Mouse (Mus musculus): ENCODE results near the gene Itgb5. TPM values are rescaled to one million over a fixed set of nuclear protein-coding genes. Genes with fewer than 3 reads are reported as not detected.
A peak's percentile ranks its signal among the peaks of the same experiment; 100 is the strongest.

The Itgb5 gene
- total and polyA plus RNA-seq, 3 experiments, result 187 to 223 (median 222) TPM

DNA sequence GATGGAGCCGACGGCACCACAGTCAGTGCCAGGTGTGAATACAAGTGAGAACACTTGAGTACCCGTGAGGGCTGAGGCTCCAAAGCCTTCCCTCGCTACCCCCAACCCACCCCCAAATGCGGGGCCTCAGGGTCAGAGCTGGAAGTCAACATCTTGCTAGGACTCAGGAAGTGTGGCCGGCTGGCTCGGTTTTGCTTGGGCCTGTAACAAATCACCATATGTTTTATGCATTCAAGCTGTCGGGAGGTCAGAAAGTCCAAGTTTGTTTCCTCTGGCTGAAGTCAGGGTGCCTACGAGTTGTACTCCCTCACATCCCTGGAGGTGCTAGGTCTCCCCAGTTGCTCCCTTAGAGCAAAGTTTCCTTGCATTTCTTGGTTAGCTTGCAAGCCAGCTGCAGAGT is 110.2 kb downstream of the Itgb5 start:
- DNase-seq, result no peak

DNA sequence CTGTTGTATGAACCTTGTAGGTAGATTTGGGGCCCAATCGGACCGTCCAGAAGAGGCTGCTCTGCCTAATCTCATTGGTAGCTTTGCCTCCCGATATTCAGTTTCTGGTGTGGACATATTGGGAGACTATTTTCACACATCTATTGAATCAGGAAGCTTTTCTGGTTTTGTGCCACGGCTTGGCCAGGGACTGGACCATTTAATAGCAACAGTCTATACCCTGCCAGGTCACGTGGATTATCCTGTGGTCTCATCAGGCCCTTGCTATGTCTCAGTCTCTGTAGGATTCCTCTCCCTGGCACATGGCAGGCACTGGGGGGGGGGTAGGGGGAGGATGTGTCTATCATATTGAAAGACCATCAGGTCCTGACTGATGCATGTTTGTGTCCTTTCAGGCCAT is 110.6 kb downstream of the Itgb5 start:
- DNase-seq, result no peak

DNA sequence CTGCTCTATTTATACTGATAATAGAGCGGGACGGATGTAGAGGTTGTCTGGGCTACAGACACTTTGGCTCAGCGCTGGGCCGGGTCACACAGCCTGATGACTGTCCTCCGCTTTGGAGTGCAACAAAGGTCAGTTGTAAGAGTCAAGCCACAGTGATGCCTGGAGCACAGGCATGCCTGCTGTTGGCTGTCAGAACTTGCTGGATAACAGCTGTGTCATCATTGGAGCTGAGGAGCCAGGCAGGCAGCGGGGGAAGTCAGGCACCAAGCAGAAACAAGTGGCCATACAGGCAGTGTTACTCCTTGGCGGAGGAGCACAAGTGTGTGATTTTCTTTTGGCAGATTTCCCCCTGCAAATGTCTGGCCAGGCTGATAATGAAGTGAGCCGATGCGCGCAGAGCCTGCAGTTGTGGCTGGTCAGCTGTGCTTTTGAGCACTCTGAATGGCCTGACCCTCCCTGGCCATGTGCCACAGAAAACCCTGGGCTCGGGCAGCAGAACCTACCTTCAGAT is 111.9 kb downstream of the Itgb5 start:
- peak; percentile 59 for DNase-seq

DNA sequence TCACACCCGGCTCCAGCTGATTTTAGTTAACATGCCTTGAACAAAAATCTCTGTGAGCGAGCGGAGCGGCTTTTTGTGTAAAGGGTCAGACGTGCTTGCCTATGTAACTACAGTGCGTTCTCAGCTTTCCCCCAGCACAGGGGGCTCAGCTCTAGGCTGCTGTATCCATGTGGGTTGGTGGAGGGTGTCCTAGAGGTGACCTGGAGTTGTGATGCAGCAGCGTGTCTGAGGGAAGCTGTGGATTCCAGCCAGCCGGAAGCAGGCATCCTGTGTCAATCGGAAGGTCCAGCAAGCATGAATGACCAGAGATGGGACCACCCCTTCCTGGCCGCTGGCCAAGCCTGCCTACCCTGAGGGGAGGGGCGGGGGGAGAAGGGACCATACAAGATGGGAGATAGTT is 112.9 kb downstream of the Itgb5 start:
- peak; percentile 71 for DNase-seq

DNA sequence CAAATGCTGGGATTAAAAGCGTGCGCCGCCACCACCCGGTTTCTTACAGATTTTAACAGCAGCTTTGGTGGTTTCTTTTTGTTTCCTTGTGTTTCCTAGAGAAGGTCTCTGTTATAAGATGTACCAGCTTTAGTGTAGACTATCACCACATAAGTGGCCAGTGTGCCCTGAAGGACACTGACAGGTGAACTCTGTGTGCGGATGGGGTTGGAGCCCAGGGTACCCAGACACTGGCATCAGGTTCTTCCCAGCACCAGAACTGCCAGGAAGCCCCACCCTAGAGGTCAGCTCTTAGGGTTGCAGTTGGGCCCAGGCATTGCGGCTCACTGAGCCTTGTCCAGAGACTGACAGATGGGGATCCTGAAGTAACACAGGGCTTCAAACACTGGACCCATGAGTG is 113.9 kb downstream of the Itgb5 start:
- DNase-seq, result no peak

DNA sequence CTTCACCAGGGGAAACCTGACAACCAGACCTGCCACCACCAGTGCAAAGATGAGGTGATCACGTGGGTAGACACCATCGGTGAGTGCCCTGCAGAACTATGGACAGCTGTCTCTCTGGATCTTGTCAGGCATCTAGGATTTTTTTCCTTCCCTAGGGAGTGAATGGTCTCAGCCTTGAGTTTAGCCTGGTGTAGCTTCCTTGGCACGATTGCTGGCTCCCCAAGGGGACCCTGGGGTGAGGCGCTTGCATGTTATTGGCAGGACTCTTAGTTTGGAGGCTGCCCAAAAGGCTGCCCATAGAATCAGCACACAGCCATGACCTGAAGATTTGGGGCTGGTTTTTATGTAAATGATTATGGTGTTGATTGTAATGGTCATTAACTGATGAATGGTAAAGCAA is 114.7 kb downstream of the Itgb5 start:
- no peak for DNase-seq

DNA sequence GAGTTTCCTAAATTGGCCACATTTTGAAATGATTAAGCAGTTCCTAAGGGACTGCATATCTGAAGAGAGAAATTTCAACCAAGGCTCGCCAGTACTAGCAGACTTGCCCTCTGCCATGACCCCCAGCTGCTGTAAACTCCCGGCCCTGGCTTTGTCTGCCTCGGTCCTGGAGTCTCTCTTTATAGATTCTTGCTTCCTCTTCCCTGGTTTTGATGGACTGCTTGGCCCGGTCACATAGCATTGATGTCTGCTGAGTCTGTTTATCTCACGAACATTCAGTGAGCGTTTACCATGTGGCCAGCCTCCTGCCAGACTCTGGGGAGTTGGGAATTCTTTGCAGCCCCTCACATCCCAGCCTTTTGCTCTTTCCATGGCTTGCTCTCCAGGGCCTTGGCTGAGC is 115.3 kb downstream of the Itgb5 start:
- DNase-seq, result no peak

DNA sequence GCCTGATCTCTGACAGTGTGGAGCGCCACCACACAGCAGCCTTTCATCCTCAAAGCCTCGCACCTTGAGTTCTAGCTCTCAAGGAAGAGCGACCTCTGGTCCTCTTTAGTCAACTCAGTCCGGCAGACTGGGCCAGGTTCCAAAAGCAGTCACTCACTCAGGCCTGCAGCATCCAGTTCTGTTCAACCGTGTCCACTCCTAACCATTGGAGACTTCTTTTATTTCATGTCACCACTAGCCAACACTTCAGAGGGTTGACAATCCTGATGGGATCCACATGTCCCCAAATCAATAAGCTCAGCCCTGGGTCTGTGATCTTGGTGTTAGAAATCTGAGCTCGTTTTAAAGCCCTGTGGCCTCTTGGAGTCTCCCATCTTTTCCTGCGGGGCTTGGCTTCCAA is 116.6 kb downstream of the Itgb5 start:
- DNase-seq, result no peak

DNA sequence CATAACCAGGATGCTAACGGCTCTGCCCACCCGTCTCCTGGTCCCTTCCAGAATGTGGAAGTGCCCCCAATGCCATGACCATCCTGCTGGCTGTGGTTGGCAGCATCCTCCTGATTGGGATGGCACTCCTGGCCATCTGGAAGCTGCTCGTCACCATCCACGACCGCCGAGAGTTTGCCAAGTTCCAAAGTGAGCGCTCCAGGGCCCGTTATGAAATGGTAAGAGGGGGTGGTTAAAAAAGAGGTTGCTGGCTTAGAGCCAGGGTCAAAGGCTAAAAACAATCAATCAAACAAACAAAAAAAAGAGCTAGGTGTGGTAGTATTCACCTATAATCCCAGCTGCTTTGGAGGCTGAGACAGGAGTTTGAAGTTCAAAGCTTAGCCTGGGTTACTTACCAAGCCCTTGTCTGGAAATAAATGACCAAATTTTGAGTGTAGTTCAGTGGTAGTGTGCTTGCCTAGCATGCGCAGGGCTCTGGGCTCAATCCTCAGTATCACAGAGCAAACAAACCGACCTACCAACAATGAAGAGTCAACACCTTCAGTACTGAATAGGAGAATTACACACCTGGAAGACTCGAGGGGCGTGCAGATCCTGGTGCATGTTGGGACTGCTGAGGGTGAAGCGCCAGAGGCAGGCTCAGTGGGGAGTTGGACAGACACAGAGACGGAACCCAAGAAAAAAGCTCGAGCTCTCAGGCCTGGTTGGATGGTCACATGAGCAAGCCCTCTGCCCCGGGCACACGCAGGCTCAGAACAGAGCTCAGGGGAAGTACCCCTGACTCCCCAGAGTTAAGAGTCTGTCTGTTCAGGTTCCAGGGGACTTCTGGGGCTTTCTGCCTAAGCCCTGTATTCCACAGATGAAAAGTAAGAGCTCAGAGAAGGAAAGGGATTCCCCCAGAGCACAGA is 118.5 kb downstream of the Itgb5 start:
- DNase-seq, result no peak

DNA sequence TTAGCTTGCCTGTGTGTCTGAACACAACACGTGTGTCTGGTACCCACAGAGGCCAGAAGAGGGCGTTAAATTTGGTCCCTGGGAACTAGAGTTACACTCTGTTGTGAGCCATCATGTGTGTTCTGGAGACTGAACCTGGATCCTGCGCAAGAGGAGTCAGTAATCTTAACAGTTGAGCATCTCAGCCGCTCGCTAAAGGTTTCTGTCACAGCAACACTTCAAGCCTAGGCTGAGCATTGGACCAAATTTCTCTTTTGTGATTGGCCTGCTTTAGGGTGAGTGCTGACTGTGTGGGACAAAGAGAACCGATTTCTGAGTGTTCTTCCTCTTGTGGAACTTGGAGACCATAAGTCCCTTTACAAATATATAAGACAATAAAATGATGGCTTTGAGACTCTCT is 120.9 kb downstream of the Itgb5 start:
- no peak for DNase-seq

DNA sequence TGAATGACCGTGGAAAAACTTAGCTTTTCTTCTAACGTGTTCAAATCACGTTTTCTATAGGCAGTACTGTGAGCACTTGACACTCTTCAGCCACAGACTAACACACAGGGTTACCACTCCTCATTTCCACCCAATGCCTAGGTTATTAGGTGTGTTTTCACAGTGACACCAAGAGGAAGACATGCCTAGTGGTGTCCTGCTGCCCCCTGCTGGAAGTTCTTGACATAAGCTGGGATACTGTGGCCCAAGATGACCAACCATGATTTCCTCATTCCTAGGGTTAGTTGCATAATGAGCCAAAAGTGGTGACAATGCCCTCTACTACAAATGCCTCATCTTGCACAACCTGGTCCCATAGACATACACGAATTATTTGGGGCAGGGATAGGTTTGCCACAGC is 121.4 kb downstream of the Itgb5 start:
- DNase-seq, result peak; percentile 92

DNA sequence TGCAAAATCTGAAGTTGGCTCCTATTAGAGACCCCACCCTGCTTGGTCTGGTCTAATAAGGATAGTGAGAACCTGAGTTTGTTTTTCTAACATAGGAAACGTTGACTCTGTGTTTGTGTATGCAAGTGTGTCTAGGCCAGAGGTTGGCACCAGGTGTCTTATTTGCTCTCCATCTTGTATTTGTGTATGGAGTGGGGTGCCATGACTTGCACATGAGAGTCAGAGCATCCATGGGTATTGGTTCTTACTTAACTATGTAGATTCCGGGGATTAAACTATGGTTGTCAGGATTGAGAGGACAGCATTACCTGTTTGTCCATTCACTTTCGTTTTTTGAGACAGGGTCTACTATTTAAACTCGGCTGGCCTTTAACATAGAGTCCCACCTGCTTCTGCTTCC is 123.5 kb downstream of the Itgb5 start:
- DNase-seq, result no peak

DNA sequence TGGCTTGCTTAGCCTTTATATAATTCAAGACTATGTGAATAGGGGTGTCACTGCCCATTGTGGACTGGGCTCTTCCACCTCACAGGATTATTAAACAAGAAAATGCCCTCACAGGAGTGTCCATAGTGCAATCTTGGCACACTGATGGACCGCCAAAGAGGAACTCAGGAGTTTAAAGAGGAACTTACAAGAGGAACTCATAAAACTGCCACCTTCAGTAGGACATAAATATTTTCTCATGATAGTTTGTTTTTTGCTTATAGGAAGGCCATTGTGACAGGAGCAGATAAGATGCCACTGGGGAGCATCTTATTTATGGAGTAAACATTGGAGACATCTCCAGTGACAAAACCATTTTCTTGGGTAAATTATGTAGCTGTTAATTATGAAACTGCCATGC is 125.3 kb downstream of the Itgb5 start:
- no peak for DNase-seq

DNA sequence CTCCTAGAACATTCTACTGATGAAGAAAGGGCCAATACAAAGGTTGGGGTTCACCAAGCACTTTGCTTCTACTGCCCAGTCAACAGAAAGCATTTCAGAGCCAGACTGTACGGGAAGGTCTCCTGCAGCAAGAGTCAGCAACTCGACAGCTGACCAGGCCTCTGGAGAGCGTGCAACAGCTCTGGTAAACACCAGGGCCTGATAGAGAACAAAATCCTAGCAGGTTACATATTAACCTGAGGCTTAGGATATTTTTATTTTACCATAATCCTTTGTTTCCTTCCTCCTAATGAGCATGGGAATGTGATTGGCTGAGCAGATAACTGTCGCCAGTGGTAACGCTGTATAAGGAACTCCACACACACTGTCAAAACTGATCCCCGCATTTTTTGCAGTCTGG is 134.0 kb downstream of the Itgb5 start:
- DNase-seq, result no peak

DNA sequence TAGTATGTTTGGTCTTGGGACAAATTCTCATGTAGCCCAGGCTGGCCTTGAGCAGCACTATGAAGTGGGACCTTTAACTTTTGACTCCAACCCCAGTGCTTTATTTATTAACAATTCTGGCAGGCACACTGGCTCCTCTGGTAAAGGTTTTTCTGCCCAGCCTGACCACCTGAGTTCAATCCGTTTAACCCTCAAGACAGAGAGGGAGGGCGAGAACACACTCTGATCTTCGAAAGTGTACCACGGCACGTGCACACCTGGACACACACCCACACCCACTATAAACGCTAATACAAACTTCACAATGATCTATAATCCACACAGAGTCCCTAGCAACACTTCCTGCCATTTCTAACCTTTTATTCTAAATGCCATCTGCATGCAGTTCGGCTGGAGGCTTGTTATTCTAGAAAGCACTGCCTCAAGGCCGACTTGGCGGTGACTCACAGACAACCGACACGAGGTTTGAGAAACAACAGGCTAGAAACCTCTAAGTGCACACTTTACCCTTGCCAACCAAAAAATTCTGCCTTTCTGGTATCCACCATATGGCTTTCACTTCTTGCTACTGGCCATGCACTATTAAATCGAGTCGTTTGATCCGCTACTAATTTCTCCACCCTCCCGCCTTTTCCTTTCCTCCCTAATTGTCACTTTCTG is 136.5 kb downstream of the Itgb5 start:
- DNase-seq, result peak; percentile 81

DNA sequence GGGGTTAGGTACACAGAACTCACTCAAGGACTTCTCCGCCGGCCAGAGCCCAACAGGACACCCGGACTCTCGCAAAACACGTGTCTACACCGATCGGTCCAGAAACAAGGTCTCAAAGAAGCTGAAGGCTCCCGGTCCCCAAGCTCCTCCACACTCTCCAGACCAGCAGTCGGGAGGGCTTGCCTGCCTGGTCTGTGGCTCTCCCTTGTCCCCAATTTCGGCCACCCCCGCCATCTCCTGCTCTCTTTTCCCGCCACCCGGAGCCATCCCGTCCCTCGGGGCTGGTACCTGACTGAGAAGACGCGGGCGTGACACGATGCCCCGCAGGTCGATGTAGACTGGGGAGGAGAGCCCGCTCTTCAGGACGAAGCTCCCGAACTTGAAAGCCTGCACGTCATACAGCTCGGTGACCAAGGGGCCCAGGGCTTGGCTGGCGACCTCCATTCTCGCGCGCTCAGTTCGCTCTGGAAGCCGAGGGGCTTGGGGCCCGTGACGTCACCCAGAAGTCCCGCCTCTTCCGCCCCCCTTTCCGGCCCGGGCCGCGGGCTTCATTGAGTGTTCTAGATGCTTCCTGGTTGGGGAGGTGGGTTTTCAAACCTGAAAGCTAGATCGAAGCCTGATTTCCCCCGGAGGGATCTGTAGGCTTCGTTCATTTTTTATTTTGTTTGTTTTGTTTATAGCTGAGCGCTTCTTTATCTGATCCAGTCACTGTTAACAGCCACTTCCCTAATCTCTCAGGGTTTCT is 137.2 kb downstream of the Itgb5 start, which contains the start of gene Umps:
Gene Umps, minus strand, starts transcription at position 501 of the 745 bp plus-strand sequence.
- DNase-seq, result peak; percentile 89

DNA sequence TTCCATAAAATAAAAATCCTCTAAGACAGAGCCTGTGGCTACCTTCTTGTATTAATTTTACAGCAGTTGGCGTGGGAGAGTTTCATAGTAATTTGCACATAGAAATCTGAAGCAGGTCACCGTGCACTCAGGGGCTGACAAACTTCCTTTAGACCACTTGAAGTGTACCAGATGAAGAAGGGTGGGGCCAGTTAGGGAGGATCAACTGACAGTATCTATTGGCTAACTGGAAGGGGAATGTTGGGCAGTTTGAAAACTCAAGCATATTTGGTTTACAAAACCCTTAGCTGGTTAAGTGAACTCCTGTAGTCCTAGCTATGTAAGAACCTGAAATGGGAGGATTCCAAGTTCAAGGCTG is 137.8 kb downstream of the Itgb5 start:
- no peak for DNase-seq

DNA sequence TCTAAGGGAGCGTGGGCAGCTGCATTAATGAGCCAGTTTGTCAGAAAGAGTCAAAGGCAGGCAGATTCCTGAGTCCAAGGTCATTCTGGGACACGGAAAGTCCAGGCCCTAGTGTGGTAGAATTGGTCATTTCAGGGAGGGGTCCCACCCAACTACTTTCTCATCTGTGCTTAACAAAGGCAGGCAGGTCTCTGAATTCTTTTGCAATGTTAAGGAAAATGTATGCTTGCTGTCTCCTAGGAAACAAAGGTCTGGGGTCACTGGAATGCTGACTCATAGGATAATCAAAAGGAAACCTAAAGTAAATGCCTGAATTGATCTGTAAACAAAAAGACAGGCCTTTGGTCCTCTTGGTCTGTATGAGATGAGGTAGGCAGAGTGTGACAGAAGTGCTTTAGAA is 150.4 kb downstream of the Itgb5 start:
- no peak for DNase-seq

DNA sequence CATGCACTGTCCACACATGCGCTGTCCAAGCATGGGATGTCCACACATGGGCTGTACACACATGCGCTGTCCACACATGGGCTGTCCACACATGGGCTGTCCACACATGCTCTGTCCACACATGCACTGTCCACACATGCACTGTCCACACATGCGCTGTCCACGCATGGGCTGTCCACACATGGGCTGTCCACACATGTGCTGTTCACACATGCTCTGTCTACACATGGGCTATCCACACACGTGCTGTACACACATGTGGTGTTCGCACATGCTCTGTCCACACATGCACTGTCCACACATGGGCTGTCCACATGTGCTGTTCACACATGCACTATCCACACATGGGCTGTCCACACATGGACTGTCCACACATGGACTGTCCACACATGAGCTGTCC is 154.2 kb downstream of the Itgb5 start:
- no peak for DNase-seq

DNA sequence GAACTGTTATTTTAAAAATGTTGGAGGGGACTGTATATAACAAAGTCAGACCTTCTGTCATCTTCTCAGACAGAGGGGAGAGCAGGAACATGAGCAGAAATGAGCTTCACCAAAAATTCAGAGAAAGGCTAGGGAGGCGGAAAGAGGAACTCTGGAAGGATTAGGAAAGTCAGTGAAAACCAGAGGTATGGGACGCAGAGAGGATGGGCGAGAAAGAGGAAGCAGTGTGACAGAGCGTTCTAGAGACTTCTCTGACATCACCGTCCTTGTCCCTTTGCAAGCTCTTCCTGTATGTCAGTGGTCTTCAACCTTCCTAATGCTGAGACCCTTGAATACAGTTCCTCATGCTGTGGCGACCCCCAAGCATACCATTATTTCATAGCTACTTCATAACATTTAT is 155.9 kb downstream of the Itgb5 start:
- DNase-seq, result no peak

DNA sequence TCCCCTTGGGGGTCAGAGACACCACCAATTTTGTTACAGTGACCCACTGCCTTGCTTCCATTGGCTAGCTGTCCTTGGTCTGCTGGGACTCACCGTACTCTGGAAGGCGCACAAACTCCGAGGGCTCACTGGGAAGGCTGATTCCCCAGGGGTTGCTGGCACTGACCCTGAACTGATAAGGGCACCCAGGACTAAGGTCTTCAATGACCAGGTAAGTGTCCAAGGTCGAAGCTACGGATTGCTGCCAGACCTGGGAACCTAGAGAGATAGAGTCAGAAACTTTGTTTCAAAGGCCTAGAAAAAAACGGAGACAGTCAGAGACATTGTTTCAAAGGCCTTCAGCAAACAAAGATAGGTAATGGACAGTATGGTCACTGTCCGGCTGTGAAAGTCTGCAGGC is 157.5 kb downstream of the Itgb5 start:
- no peak for DNase-seq

DNA sequence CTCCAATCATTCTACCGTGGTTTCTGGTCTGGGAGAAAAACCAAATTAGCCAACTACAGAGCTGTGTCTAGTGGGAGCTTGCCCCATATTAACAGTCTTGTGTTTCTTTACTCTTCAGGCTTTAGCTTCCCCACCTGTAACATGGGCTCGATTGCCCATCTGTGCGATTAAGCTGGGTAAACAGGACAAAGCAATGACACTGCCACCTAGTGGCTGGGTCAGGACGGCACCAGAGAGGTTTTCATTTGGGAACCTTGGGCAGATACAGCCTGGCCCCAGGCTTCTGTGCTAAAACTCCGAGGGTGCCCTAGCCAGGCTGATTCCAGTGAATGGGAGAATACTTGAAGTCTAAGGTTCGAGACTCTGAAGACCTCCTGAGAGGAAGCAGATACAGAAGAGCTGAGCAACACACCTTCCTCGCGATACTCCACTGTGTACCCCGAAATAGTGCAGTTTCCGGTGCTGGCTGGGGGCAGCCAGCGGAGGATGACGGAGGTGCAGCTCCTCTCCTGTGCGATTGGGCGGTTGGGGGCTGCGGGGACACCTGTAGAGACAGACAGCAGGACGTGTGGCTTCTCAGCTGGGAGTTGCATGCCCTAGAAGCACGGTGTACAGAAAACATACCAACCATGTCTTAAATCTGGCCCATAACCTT is 159.0 kb downstream of the Itgb5 start:
- peak; percentile 65 for DNase-seq
